Mouse (Mus musculus): ENCODE data around the gene Ccr5.
"Not testable (repeated sequence)": the region's sequence is repeated elsewhere in the genome, so short reads cannot be mapped to it uniquely, and the experiment has no call there.

Gene Ccr5

GRCm38 (mm10) chr9:124121387-124122184 is at the start of gene Ccr5:
Gene Ccr5 (plus strand): TSS chr9:124121543.
- DNase-seq (ENCODE audit: low spot score in 2 of 2), result no peak

GRCm38 (mm10) chr9:124079803-124080202 is 41.5 kb upstream of the Ccr5 start:
- DNase-seq (ENCODE audit: low spot score in 2 of 2), result no peak

DNA sequence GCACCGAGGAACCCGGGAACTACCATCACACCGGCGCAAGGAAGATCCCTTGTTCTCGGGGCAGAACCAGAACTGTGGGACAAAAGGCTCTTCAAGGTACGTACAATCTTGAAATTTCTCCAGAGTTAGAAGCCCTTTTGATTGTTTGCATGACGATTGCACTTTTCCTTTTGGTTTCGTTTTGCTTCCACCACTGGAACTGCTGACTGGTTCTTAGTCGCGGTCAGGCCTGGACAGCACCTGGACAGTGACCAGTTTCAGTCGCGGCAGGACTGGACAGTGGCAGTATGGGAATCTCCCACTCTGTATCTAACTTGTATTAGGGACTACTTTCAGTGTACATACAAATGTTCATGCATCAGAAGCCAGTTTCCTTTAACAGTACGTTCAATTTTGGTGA is 40.9 kb upstream of the Ccr5 start:
- not testable (repeated sequence) for DNase-seq (ENCODE audit: low spot score in 2 of 2)

DNA sequence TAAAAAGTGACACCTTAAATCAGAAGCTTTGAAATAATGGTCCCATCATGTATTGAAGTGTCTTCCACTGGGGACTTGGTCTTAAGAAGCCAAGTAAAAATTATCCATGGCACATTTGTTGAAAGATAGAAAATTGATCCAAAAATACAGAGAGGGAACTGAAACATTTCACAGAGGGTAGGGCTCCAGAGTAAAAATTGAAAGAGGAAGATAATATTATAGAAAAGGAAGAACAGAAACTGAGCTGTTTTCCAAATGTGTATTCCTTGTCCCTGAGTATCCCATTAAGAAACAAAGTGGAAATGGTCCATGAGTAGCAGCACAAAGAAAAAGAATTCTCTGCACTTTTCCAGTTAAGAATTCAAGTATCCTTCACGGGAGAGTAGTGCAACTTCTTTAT is 30.9 kb upstream of the Ccr5 start:
- no peak for DNase-seq (ENCODE audit: low spot score in 2 of 2)

DNA sequence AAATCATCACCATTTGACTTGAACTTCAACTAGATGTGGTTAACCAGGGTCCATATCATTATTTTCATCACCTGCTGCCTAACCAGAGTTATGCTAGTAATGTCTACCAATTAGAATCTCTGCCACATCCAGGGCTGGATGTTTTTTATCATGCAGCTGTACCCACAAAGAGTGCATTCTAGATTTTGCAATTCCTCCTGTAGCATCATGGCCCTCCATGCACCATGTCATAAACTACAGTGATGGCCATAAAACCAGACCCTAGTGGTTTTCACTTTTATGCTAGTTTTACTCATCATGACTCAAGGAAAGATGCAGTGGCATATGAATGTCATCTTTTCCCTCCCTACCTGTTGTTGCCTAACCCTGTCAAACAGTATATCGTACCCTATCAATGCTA is 22.2 kb upstream of the Ccr5 start:
- DNase-seq (ENCODE audit: low spot score in 2 of 2), result no peak

GRCm38 (mm10) chr9:124100357-124100756 is 21.0 kb upstream of the Ccr5 start:
- no peak for DNase-seq (ENCODE audit: low spot score in 2 of 2)

DNA sequence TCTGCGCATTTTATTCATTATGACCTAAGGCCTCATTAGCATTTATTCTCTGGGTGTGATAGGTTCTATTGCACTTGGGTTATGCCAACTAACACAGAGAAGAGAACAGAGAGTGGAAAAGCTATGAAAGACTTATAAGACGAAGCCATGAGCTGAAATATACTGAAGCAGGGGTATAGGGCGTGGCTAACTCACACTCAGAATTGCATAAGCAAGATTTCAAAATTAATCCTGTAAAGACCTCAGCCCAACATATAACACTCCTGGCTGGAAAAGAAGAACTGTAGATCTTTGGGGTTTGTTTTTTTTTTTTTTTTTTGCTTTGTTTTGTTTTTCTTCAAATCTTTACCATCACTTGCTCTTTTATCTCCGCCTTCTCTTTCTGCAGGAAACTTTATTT is 19.6 kb upstream of the Ccr5 start, which contains the start of gene Ccr2:
Gene Ccr2, plus strand, starts transcription at position 228 of the 400 bp plus-strand sequence.
- no peak for DNase-seq (ENCODE audit: low spot score in 2 of 2)

DNA sequence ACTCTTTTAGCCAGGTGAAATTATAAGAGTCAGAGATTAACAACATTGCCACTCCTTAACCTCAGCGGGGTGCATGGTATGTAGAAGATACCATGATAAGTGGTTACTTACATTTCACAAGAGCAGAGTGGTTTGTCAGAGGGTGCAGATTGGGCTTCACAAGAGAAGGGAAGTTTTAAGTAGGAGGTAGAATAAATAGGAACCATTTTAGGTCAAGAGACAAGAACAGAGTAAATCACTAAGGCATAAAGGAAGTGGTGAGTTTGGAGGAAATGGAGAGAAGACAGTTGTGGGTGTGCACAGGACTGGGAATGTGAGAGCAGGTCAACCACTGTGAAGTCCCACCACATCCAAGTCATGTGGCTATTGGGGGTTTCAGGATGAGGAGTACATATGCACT is 18.1 kb upstream of the Ccr5 start:
- DNase-seq (ENCODE audit: low spot score in 2 of 2), result no peak

DNA sequence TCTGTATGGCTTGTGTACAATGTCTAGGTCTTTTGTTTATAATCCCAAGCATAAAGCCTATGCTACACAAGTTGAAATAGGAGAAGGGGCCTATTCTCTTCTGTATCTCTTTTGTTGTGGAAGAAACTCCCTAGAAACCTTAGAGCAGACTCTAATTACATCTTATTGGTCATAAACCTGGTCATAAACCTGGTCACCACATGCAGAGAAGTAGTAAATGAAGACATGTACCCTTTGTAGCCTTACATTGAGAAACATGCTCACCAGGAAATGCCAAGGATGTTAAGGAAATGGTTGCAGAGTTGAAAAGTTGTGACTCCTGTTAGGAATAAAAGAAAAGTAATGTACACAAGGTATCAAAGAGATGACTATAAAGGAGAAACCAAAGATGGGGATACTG is 16.1 kb upstream of the Ccr5 start:
- DNase-seq (ENCODE audit: low spot score in 2 of 2), result no peak

DNA sequence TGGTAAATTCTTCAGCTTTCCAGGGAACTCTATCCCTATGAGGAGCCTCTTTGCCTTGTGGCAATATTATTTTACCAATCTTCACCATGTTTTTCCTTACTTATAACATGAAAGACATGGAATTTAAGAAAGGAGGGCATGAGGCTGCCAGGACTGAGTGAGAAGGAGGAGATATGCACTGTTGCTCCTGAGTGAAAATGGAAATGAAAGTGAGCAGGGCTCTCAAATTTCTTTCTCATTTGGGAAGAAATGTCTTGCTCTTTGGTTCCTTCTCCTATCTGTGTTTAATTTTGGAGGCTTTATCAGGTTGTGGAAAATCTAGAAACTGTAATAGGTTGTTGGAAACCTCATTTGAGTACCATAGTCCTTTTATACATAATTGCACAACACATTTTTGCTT is 14.1 kb upstream of the Ccr5 start:
- DNase-seq (ENCODE audit: low spot score in 2 of 2), result no peak

GRCm38 (mm10) chr9:124108356-124109127 is 12.8 kb upstream of the Ccr5 start:
- DNase-seq (ENCODE audit: low spot score in 2 of 2), result no peak

DNA sequence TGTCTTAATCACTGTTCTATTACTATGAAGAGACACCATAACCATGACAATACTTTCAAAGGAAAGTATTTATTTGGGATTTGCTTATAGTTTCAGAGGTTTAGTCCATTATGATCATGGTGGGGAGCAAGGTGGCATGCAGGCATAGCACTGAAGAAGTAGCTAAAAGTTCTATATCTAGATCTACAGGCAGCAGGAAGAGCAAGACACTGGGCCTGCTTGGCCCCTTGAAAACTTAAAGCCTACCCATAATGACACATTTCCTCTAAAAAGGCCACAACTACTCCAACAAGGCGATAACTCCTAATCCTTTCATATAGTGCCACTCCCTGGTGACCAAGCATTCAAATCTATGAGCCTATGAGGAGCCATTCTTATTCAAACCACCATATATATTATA is 9.3 kb upstream of the Ccr5 start:
- DNase-seq (ENCODE audit: low spot score in 2 of 2), result no peak

GRCm38 (mm10) chr9:124112591-124113239 is 8.6 kb upstream of the Ccr5 start:
- DNase-seq (ENCODE audit: low spot score in 2 of 2), result no peak

GRCm38 (mm10) chr9:124113777-124114176 is 7.6 kb upstream of the Ccr5 start:
- DNase-seq (ENCODE audit: low spot score in 2 of 2), result no peak

DNA sequence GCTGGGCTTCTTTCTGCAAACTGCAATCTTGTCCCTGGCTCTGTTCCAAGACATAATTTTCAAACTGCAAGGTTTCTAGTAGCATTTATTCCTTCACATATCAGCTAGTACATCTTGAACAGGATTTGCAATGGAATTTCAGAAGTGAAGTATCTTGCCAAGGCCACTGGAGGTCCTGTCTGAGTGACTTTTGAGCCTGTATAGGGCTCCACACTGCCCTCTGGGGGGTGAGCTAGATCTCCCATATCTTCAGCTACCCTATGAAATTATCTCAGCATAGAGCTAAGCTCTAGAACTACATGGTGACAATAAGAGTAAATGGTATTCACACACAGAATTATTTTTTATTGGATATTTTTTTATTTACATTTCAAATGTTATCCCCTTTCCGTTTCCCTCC is 2.9 kb upstream of the Ccr5 start:
- no peak for DNase-seq (ENCODE audit: low spot score in 2 of 2)

- no peak for DNase-seq (ENCODE audit: low spot score in 2 of 2)
These were observed 4.2 kb downstream of the Ccr5 start for GRCm38 (mm10) chr9:124125576-124125975.

- DNase-seq (ENCODE audit: low spot score in 2 of 2), result no peak
These were observed 5.0 kb downstream of the Ccr5 start for GRCm38 (mm10) chr9:124126373-124126772.

GRCm38 (mm10) chr9:124127412-124127811 is 6.1 kb downstream of the Ccr5 start:
- DNase-seq (ENCODE audit: low spot score in 2 of 2), result no peak

- DNase-seq (ENCODE audit: low spot score in 2 of 2), result peak in 1 of 2 experiments; percentile 13
These were observed 7.0 kb downstream of the Ccr5 start for GRCm38 (mm10) chr9:124128379-124128778.

DNA sequence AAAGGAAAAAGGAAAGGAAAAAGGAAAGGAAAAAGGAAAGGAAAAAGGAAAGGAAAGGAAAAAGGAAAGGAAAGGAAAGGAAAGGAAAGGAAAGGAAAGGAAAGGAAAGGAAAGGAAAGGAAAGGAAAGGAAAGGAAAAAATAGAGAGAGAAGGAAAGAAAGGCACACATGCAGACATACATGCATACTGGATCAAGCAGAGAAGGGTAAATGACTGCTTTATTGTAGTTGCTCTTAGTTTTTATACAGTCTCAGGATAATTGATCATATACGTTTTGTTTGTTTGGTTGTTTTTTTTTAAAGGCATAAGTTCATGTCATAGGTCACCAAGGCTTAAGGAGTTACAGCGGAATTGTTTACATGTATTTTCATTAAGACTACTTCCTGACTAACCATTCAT is 11.6 kb downstream of the Ccr5 start:
- DNase-seq (ENCODE audit: low spot score in 2 of 2), result not testable (repeated sequence)

GRCm38 (mm10) chr9:124134919-124135318 is 13.6 kb downstream of the Ccr5 start:
- not testable (repeated sequence) for DNase-seq (ENCODE audit: low spot score in 2 of 2)

GRCm38 (mm10) chr9:124137619-124138018 is 16.3 kb downstream of the Ccr5 start:
- DNase-seq (ENCODE audit: low spot score in 2 of 2), result no peak

Measured in frontal cortex, postnatal 10 days (tissue).